Mouse (Mus musculus) stomach, embryonic 14.5 days (tissue): ENCODE measurements at regions not wholly inside any gene's neighbourhood (a gene's known extent, or its start where the extent isn't known, plus 50 kb on each side); places are given as distances from the start of the nearest gene placed in this dataset.

ENCODE experiments used
- ATAC-seq: fragments of 200-750 bp; cut with Nextera tagmentation; 2 replicates; pipeline ENCODE4 v1.8.0; 2017; ENCODE audit warnings: low read depth, moderate TSS enrichment; ENCODE audit not compliant: insufficient number of reproducible peaks, insufficient read depth, low FRiP score
- H3K27ac ChIP-seq: fragments of 300-500 bp; sonication (generic); 2 replicates; pipeline ENCODE4 v1.5.1; 2014; ENCODE audit warnings: mild to moderate bottlenecking, low read length, moderate library complexity, mixed read lengths
- H3K27me3 ChIP-seq: fragments of 300-500 bp; sonication (generic); 2 replicates; pipeline ENCODE4 v1.6.1; 2014; ENCODE audit warnings: low read length, control low read depth, mixed read lengths; ENCODE audit not compliant: control insufficient read depth, insufficient read depth
- H3K36me3 ChIP-seq: fragments of 300-500 bp; sonication (generic); 2 replicates; pipeline ENCODE4 v1.6.1; 2014; ENCODE audit warnings: mild to moderate bottlenecking, control low read depth, low read length, moderate library complexity, mixed read lengths; ENCODE audit not compliant: control insufficient read depth, insufficient read depth
- H3K4me1 ChIP-seq: fragments of 300-500 bp; sonication (generic); 2 replicates; pipeline ENCODE4 v1.6.1; 2014; ENCODE audit warnings: low read length, control low read depth, mixed read lengths; ENCODE audit not compliant: control insufficient read depth, insufficient read depth
- H3K4me2 ChIP-seq: fragments of 300-500 bp; sonication (generic); replicated peaks from 2 replicates; pipeline ENCODE4 v1.6.1; 2014; ENCODE audit warnings: low read depth, low read length, control low read depth
- H3K4me3 ChIP-seq: fragments of 300-500 bp; sonication (generic); 2 replicates; pipeline ENCODE4 v1.5.1; 2014; ENCODE audit warnings: low read depth, low read length, control low read depth
- H3K9ac ChIP-seq: fragments of 300-500 bp; sonication (generic); replicated peaks from 2 replicates; pipeline ENCODE4 v1.6.1; 2014; ENCODE audit warnings: low read depth, mild to moderate bottlenecking, control low read depth, low read length, moderate library complexity, mixed read lengths
- H3K9me3 ChIP-seq: fragments of 300-500 bp; sonication (generic); 2 replicates; pipeline ENCODE4 v1.6.1; 2016; ENCODE audit warnings: low read depth, low read length, control low read depth; ENCODE audit not compliant: control insufficient read depth
- WGBS: fragments of 180-500 bp; shearing (Covaris S2); extraction: QIAGEN DNeasy Blood & Tissue Kit; methylation state at CpG from one replicate; pipeline ENCODE4 v1.1.7; 2014; 5-methylcytosine and 5-hydroxymethylcytosine counted together

GRCm38 (mm10) chr17:80875352-80876044, 68.9 kb upstream of the Tmem178 start:
- Histone ChIP-seq H3K36me3 (no peaks in the 10 kb centered on the region), H3K4me3 (no peak overlapping the region), H3K9me3 (no peaks in the 10 kb centered on the region), H3K27me3 (no peaks in the 10 kb centered on the region), H3K4me2 (no peak overlapping the region), H3K9ac (no peak overlapping the region), H3K4me1 (no peaks in the 10 kb centered on the region), H3K27ac (no peak overlapping the region)
- 46% methylated on average over 7 of the region's 7 CpGs for WGBS
- no peak for ATAC-seq

- Histone ChIP-seq H3K27ac (no peak overlapping the region), H3K4me3 (no peak overlapping the region), H3K9me3 (no peaks in the 10 kb centered on the region), H3K36me3 (no peaks in the 10 kb centered on the region), H3K4me1 (no peaks in the 10 kb centered on the region), H3K4me2 (no peak overlapping the region), H3K27me3 (no peaks in the 10 kb centered on the region), H3K9ac (no peak overlapping the region)
- 74% methylated on average over 4 of the region's 4 CpGs for WGBS
- no peak for ATAC-seq
Measured at GRCm38 (mm10) chr17:80870965-80871364, 73.5 kb upstream of the Tmem178 start.

- Histone ChIP-seq H3K36me3 (no peaks in the 10 kb centered on the region), H3K4me2 (no peak overlapping the region), H3K9me3 (no peaks in the 10 kb centered on the region), H3K27me3 (no peaks in the 10 kb centered on the region), H3K4me3 (no peak overlapping the region), H3K4me1 (no peaks in the 10 kb centered on the region), H3K27ac (peak overlapping the region; percentile 17; the same call in 1 of the 2 replicates), H3K9ac (no peak overlapping the region)
- 38% methylated on average over 8 of the region's 8 CpGs for whole genome bisulfite sequencing
- no peak for ATAC-seq
Measured at GRCm38 (mm10) chr17:80862338-80862737, 82.1 kb upstream of the Tmem178 start.

- no peaks in the 10 kb centered on the region for H3K27me3 ChIP-seq
- no peaks in the 10 kb centered on the region for H3K4me1 ChIP-seq
- H3K9me3 ChIP-seq = no peaks in the 10 kb centered on the region
- H3K36me3 ChIP-seq = no peaks in the 10 kb centered on the region
- no peak overlapping the region for H3K27ac ChIP-seq
- 64% methylated on average over 23 of the region's 23 CpGs for WGBS
- H3K4me3 ChIP-seq = no peak overlapping the region
- ATAC-seq = no peak
- no peak overlapping the region for H3K9ac ChIP-seq
- 0 out of 2 replicates have a peak overlapping the region, but pooled peaks have one; percentile 2 for H3K4me2 ChIP-seq
Measured at GRCm38 (mm10) chr17:80846996-80847810, 97.2 kb upstream of the Tmem178 start.

GRCm38 (mm10) chr17:80845349-80845748, 99.1 kb upstream of the Tmem178 start:
- H3K4me1 ChIP-seq = no peaks in the 10 kb centered on the region
- H3K27ac ChIP-seq = no peak overlapping the region
- ATAC-seq = no peak
- no peaks in the 10 kb centered on the region for H3K9me3 ChIP-seq
- WGBS = 80% methylated on average over 7 of the region's 7 CpGs
- H3K4me3 ChIP-seq = no peak overlapping the region
- H3K4me2 ChIP-seq = no peak overlapping the region
- no peaks in the 10 kb centered on the region for H3K36me3 ChIP-seq
- no peaks in the 10 kb centered on the region for H3K27me3 ChIP-seq
- no peak overlapping the region for H3K9ac ChIP-seq

GRCm38 (mm10) chr17:80841903-80842302, 102.5 kb upstream of the Tmem178 start:
- H3K4me2 ChIP-seq = no peak overlapping the region
- H3K36me3 ChIP-seq = no peaks in the 10 kb centered on the region
- no peak overlapping the region for H3K27ac ChIP-seq
- WGBS = 82% methylated on average over 4 of the region's 4 CpGs
- H3K9me3 ChIP-seq = no peaks in the 10 kb centered on the region
- H3K9ac ChIP-seq = no peak overlapping the region
- ATAC-seq = no peak
- H3K27me3 ChIP-seq = no peaks in the 10 kb centered on the region
- no peaks in the 10 kb centered on the region for H3K4me1 ChIP-seq
- H3K4me3 ChIP-seq = no peak overlapping the region

GRCm38 (mm10) chr17:80840896-80841295, 103.5 kb upstream of the Tmem178 start:
- H3K27me3 ChIP-seq = no peaks in the 10 kb centered on the region
- no peaks in the 10 kb centered on the region for H3K9me3 ChIP-seq
- H3K4me3 ChIP-seq = no peak overlapping the region
- no peak overlapping the region for H3K27ac ChIP-seq
- H3K9ac ChIP-seq = no peak overlapping the region
- H3K4me2 ChIP-seq = no peak overlapping the region
- 84% methylated on average over 6 of the region's 6 CpGs for WGBS
- no peak for ATAC-seq
- H3K36me3 ChIP-seq = no peaks in the 10 kb centered on the region
- H3K4me1 ChIP-seq = no peaks in the 10 kb centered on the region

- ATAC-seq = no peak
- Histone ChIP-seq H3K9me3 (no peaks in the 10 kb centered on the region), H3K4me1 (no peaks in the 10 kb centered on the region), H3K9ac (no peak overlapping the region), H3K4me2 (no peak overlapping the region), H3K27me3 (no peaks in the 10 kb centered on the region), H3K4me3 (no peak overlapping the region), H3K36me3 (no peaks in the 10 kb centered on the region), H3K27ac (no peak overlapping the region)
- 92% methylated on average over 4 of the region's 4 CpGs for WGBS
Measured at GRCm38 (mm10) chr17:80840452-80840851, 104.0 kb upstream of the Tmem178 start.
